Comparison of ENCODE assay signal across 35 mouse cellular contexts in the genomic region with DNA sequence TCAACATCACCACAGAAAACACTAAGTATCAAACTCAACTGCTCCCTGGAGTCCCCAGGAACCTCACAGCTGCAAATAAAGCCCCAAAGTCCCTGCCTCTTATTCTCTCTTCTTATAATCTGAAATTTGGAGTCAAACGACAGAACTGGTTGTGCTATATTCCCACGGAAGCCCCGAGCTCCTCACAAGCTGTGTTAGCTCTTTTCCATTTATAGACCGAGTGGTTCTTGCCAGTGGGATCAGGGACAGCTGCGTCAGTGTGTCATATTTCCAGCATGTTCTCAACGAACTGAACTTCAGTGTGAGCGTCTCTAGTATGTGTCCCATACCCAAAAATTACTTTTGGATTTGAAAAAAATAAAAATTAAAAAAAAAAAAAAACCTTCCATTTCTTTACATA. TPM values are rescaled to one million over a fixed set of nuclear protein-coding genes. Genes with fewer than 3 reads are reported as not detected.
DNase-seq lines count a peak whose midpoint lies in the region; ATAC-seq lines count a peak whose summit lies in the region.
"Had no signal": no experiment of that assay in that cellular context is flagged by ENCODE, and none has a peak within 500 bp of the region (broad histone marks: within the 10 kb centered on the region; RNA-seq: fewer than 3 reads in every experiment).

No protein-coding gene starts in this region.

- ATAC-seq in frontal cortex, adult (ENCODE audit: low TSS enrichment) = peak; percentile 29; the same call in 1 of the 2 replicates
- no peak for ATAC-seq in heart, embryonic 12.5 days (ENCODE audit: insufficient number of reproducible peaks, low FRiP score)
- ATAC-seq: intestine, embryonic 16.5 days; midbrain, embryonic 16.5 days; Patski had no signal

- no peak overlapping the region for H3K4me3 ChIP-seq in heart, embryonic 12.5 days
- H3K4me3 ChIP-seq: embryonic facial prominence, embryonic 15.5 days; forebrain, embryonic 12.5 days; hindbrain, embryonic 13.5 days; left cerebral cortex, adult 2 months; limb, embryonic 13.5 days; lung, embryonic 15.5 days; neural tube, embryonic 12.5 days had no signal

- peaks cover 18% of the 10 kb centered on the region for H3K4me1 ChIP-seq in heart, embryonic 12.5 days (replicated peaks)

- intact Hi-C loops in left cerebral cortex, postnatal 14 days (cut with DNase I) = no loop called here
- intact Hi-C loops in gastrocnemius, postnatal 14 days (cut with DNase I; ENCODE audit: low total_unique reads) = no loop called here

- no peak overlapping the region for H3K27ac ChIP-seq in heart, embryonic 12.5 days (ENCODE audit: poor library complexity, severe bottlenecking)
- H3K27ac ChIP-seq: embryonic facial prominence, embryonic 15.5 days; forebrain, embryonic 12.5 days; hindbrain, embryonic 13.5 days; kidney, postnatal 0 days; left cerebral cortex, adult 2 months; limb, embryonic 13.5 days; lung, embryonic 15.5 days; neural tube, embryonic 12.5 days had no signal

- no peaks in the 10 kb centered on the region for H3K27me3 ChIP-seq in heart, embryonic 12.5 days (replicated peaks)
- H3K27me3 ChIP-seq: embryonic facial prominence, embryonic 15.5 days; forebrain, embryonic 12.5 days; hindbrain, embryonic 13.5 days; limb, embryonic 13.5 days; lung, embryonic 15.5 days; neural tube, embryonic 12.5 days; Patski had no signal

- H3K9me3 ChIP-seq in heart, embryonic 12.5 days (replicated peaks) = no peaks in the 10 kb centered on the region
- H3K9me3 ChIP-seq: embryonic facial prominence, embryonic 15.5 days; forebrain, embryonic 12.5 days; hindbrain, embryonic 13.5 days; limb, embryonic 13.5 days; lung, embryonic 15.5 days; neural tube, embryonic 12.5 days had no signal

- DNase-seq in frontal cortex, postnatal 25 days (ENCODE audit: low spot score in 2 of 2) = no peak
- DNase-seq in heart, adult 11 months = peak; percentile 78
- peak; percentile 39 to 55 for DNase-seq in left cerebral cortex, postnatal 14 days (ENCODE audit: low spot score in 2 of 2)
- no peak for DNase-seq in left cerebral cortex, adult 18-20 months (ENCODE audit: low spot score in 2 of 2)
- DNase-seq in gastrocnemius, postnatal 14 days = peak; percentile 18
- no peak for DNase-seq in cerebellum, adult 9-10 months
- DNase-seq: adrenal gland, postnatal 10 days; cerebellum, adult 11-12 months; cerebellum, postnatal 10 days; heart, adult 18-20 months; heart, postnatal 4 days; kidney, adult 8-10 months; kidney, postnatal 4 days; thymus, adult 2 months; thymus, postnatal 36 days had no signal

- no peak overlapping the region for H3K4me2 ChIP-seq in heart, embryonic 12.5 days
- H3K4me2 ChIP-seq: embryonic facial prominence, embryonic 15.5 days; forebrain, embryonic 12.5 days; heart, embryonic 11.5 days; hindbrain, embryonic 13.5 days; liver, embryonic 11.5 days; lung, embryonic 15.5 days; midbrain, embryonic 11.5 days; neural tube, embryonic 12.5 days had no signal

- WGBS in heart, embryonic 12.5 days = 88% methylated on average over 7 of the region's 7 CpGs

- H3K36me3 ChIP-seq in heart, embryonic 12.5 days = peaks cover 28% of the 10 kb centered on the region

- no peak overlapping the region for H3K9ac ChIP-seq in heart, embryonic 12.5 days
- H3K9ac ChIP-seq: embryonic facial prominence, embryonic 15.5 days; forebrain, embryonic 12.5 days; hindbrain, embryonic 13.5 days; limb, embryonic 13.5 days; lung, embryonic 15.5 days; neural tube, embryonic 12.5 days had no signal

RNA-seq across cellular contexts. Expression of a gene that starts 2.3 kb away (rescaled TPM):
- polyA plus RNA-seq in heart, embryonic 12.5 days (2016; fragmentation: Nextera tagmentation; extraction: Ambion mirVana) = 46.4 and 46.5 TPM in 2 replicates
- total RNA-seq in left cerebral cortex, postnatal 14 days (2021) = 10 to 100 TPM; 24.0 to 30.1 TPM
- total RNA-seq in left cerebral cortex, adult 18-20 months (2021) = 10 to 100 TPM; 26.1 to 29.0 TPM
- total RNA-seq in gastrocnemius, postnatal 14 days (2021) = 10 to 100 TPM; 80.4 to 84.6 TPM

RNA-seq across cellular contexts. Expression of a gene that starts 31.8 kb away (rescaled TPM):
- polyA plus RNA-seq in heart, embryonic 12.5 days (2016; fragmentation: Nextera tagmentation; extraction: Ambion mirVana) = 1.6 and 2.0 TPM in 2 replicates
- not detected for total RNA-seq in left cerebral cortex, postnatal 14 days (2021)
- not detected for total RNA-seq in left cerebral cortex, adult 18-20 months (2021)
- total RNA-seq in gastrocnemius, postnatal 14 days (2021) = not detected
- total RNA-seq: adrenal gland, postnatal 10 days; common myeloid progenitor, adult 5-6 weeks; heart, adult 18-20 months; left cerebral cortex, adult 2 months; left cerebral cortex, postnatal 36 days; megakaryocyte progenitor cell, adult 5-6 weeks; MEL had no signal
- polyA plus RNA-seq: thymus, adult 2 months had no signal

Comparison
In these comparisons a context has a peak if more than half of its experiments do, and no peak if none do; other contexts are left out.
1. DNase-seq: peak in heart, adult 11 months (single experiment), left cerebral cortex, postnatal 14 days (2 of 2) and gastrocnemius, postnatal 14 days (single experiment); none in frontal cortex, postnatal 25 days (0 of 2), left cerebral cortex, adult 18-20 months (0 of 2) and cerebellum, adult 9-10 months (single experiment).